Mouse (Mus musculus) stomach, postnatal 0 days (tissue): ENCODE measurements around the gene Gm10217. TPM values are rescaled to one million over a fixed set of nuclear protein-coding genes. Genes with fewer than 3 reads are reported as not detected.

ENCODE experiments used
- ATAC-seq: fragments of 200-750 bp; cut with Nextera tagmentation; 2 replicates; pipeline ENCODE4 v1.8.0; 2017; ENCODE audit not compliant: low FRiP score, low TSS enrichment
- DNase-seq: peaks from one replicate; pipeline ENCODE4 v3.0.0-alpha.2; 2016; ENCODE audit warnings: low spot score
- H3K27ac ChIP-seq: fragments of 300-500 bp; sonication (generic); replicated peaks from 2 replicates; pipeline ENCODE4 v1.5.1; 2014; ENCODE audit warnings: mild to moderate bottlenecking, control low read depth
- H3K27me3 ChIP-seq: fragments of 300-500 bp; sonication (generic); 2 replicates; pipeline ENCODE4 v1.6.1; 2014; ENCODE audit warnings: low read length; ENCODE audit not compliant: control insufficient read depth, insufficient read depth
- H3K36me3 ChIP-seq: fragments of 300-500 bp; sonication (generic); 2 replicates; pipeline ENCODE4 v1.6.1; 2014; ENCODE audit warnings: low read length, mixed read lengths; ENCODE audit not compliant: control insufficient read depth, insufficient read depth
- H3K4me1 ChIP-seq: fragments of 300-500 bp; sonication (generic); replicated peaks from 2 replicates; pipeline ENCODE4 v1.6.1; 2014; ENCODE audit warnings: antibody characterized with exemption; ENCODE audit not compliant: control insufficient read depth, insufficient read depth
- H3K4me2 ChIP-seq: fragments of 300-500 bp; sonication (generic); replicated peaks from 2 replicates; pipeline ENCODE4 v1.6.1; 2014; ENCODE audit warnings: low read depth, mild to moderate bottlenecking, control low read depth, moderate library complexity
- H3K4me3 ChIP-seq: fragments of 300-500 bp; sonication (generic); 2 replicates; pipeline ENCODE4 v1.5.1; 2014; ENCODE audit warnings: low read depth, low read length, control low read depth
- H3K9ac ChIP-seq: fragments of 300-500 bp; sonication (generic); 2 replicates; pipeline ENCODE4 v1.6.1; 2014; ENCODE audit warnings: mild to moderate bottlenecking, low read length, control low read depth, mixed read lengths
- H3K9me3 ChIP-seq: fragments of 300-500 bp; sonication (generic); 2 replicates; pipeline ENCODE4 v1.6.1; 2016; ENCODE audit warnings: low read length; ENCODE audit not compliant: control insufficient read depth
- CTCF ChIP-seq: IDR thresholded peaks from 2 replicates; pipeline ENCODE4 v1.5.1; 2016; ENCODE audit warnings: antibody characterized with exemption, low read depth, mild to moderate bottlenecking, moderate library complexity
- EP300 ChIP-seq: optimal IDR thresholded peaks from 2 replicates; pipeline ENCODE3; 2016; ENCODE audit warnings: antibody characterized with exemption
- WGBS: fragments of 180-500 bp; shearing (Covaris S2); extraction: QIAGEN DNeasy Blood & Tissue Kit; methylation state at CpG from one replicate; pipeline ENCODE4 v1.1.7; 2014; 5-methylcytosine and 5-hydroxymethylcytosine counted together
- polyA plus RNA-seq: library from polyadenylated mRNA; unstranded; fragments of >200 nt; fragmentation: Nextera tagmentation; extraction: Ambion mirVana; gene quantifications from 2 replicates; pipeline ENCODE4 v1.2.1, GENCODE M21; 2015

Gene Gm10217
- polyA plus RNA-seq = not detected in 2 replicates

GRCm38 (mm10) chr8:9863951-9864350 is at the start of gene Gm10217:
TSS of gene Gm10217 (plus strand) at chr8:9864251.
- Histone ChIP-seq H3K9me3 (no peaks in the 10 kb centered on the region), H3K27ac (no peak within 1 kb of the TSS), H3K4me3 (no peak within 1 kb of the TSS), H3K4me1 (no peaks in the 10 kb centered on the region), H3K9ac (no peak within 1 kb of the TSS), H3K36me3 (no peaks in the 10 kb centered on the region), H3K27me3 (no peaks in the 10 kb centered on the region), H3K4me2 (no peak within 1 kb of the TSS)
- DNase-seq (no peak), ATAC-seq (no peak)
- no peak for TF ChIP-seq CTCF
- WGBS = 83% methylated on average over 3 of the region's 3 CpGs

GRCm38 (mm10) chr8:9824770-9825169 is 39.3 kb upstream of the Gm10217 start:
- no peak overlapping the region for H3K4me3 ChIP-seq
- H3K9ac ChIP-seq = no peak overlapping the region
- no peaks in the 10 kb centered on the region for H3K9me3 ChIP-seq
- TF ChIP-seq EP300 (no peak), CTCF (no peak)
- H3K36me3 ChIP-seq = no peaks in the 10 kb centered on the region
- H3K27ac ChIP-seq = no peak overlapping the region
- ATAC-seq = no peak
- H3K4me1 ChIP-seq = no peaks in the 10 kb centered on the region
- H3K4me2 ChIP-seq = no peak overlapping the region
- no peaks in the 10 kb centered on the region for H3K27me3 ChIP-seq
- 56% methylated on average over 8 of the region's 8 CpGs for WGBS
- no peak for DNase-seq

- Histone ChIP-seq H3K4me2 (no peak overlapping the region), H3K36me3 (no peaks in the 10 kb centered on the region), H3K4me1 (no peaks in the 10 kb centered on the region), H3K4me3 (no peak overlapping the region), H3K27ac (no peak overlapping the region), H3K9me3 (no peaks in the 10 kb centered on the region), H3K27me3 (no peaks in the 10 kb centered on the region), H3K9ac (no peak overlapping the region)
- DNase-seq (no peak), ATAC-seq (no peak)
- TF ChIP-seq EP300 (no peak), CTCF (no peak)
- 62% methylated on average over 3 of the region's 3 CpGs for WGBS
These were observed 23.8 kb upstream of the Gm10217 start for GRCm38 (mm10) chr8:9840257-9840656.

GRCm38 (mm10) chr8:9859286-9859685 is 4.8 kb upstream of the Gm10217 start:
- Histone ChIP-seq H3K4me2 (no peak overlapping the region), H3K9ac (no peak overlapping the region), H3K9me3 (no peaks in the 10 kb centered on the region), H3K4me1 (no peaks in the 10 kb centered on the region), H3K36me3 (no peaks in the 10 kb centered on the region), H3K4me3 (no peak overlapping the region), H3K27me3 (no peaks in the 10 kb centered on the region), H3K27ac (no peak overlapping the region)
- TF ChIP-seq CTCF = no peak
- TF ChIP-seq EP300 = no peak
- 32% methylated on average over 2 of the region's 2 CpGs for WGBS
- ATAC-seq (no peak), DNase-seq (no peak)

GRCm38 (mm10) chr8:9860539-9861203 is 3.4 kb upstream of the Gm10217 start:
- DNase-seq (no peak), ATAC-seq (no peak)
- H3K27ac ChIP-seq = no peak overlapping the region
- WGBS = 49% methylated on average over 10 of the region's 10 CpGs
- H3K9ac ChIP-seq = no peak overlapping the region
- H3K36me3 ChIP-seq = no peaks in the 10 kb centered on the region
- no peak overlapping the region for H3K4me2 ChIP-seq
- H3K4me1 ChIP-seq = no peaks in the 10 kb centered on the region
- no peak for TF ChIP-seq CTCF
- TF ChIP-seq EP300 = no peak
- no peaks in the 10 kb centered on the region for H3K27me3 ChIP-seq
- no peaks in the 10 kb centered on the region for H3K9me3 ChIP-seq
- no peak overlapping the region for H3K4me3 ChIP-seq

- no peaks in the 10 kb centered on the region for H3K36me3 ChIP-seq
- TF ChIP-seq CTCF (no peak), EP300 (no peak)
- no peaks in the 10 kb centered on the region for H3K4me1 ChIP-seq
- DNase-seq (no peak), ATAC-seq (no peak)
- 82% methylated on average over 9 of the region's 9 CpGs for WGBS
- no peak overlapping the region for H3K9ac ChIP-seq
- no peaks in the 10 kb centered on the region for H3K9me3 ChIP-seq
- H3K27ac ChIP-seq = no peak overlapping the region
- H3K4me2 ChIP-seq = no peak overlapping the region
- H3K27me3 ChIP-seq = no peaks in the 10 kb centered on the region
- H3K4me3 ChIP-seq = no peak overlapping the region
These were observed 1.1 kb downstream of the Gm10217 start for GRCm38 (mm10) chr8:9865150-9865549.
